Mouse (Mus musculus) ES-Bruce4 (cell line): ENCODE measurements at regions not wholly inside any gene's neighbourhood (a gene's known extent, or its start where the extent isn't known, plus 50 kb on each side); places are given as distances from the start of the nearest gene placed in this dataset.

Experiments used
- H3K27ac ChIP-seq: 2 replicates; pipeline ENCODE4 v1.5.1; 2012; ENCODE audit warnings: low read length, inconsistent platforms; ENCODE audit not compliant: insufficient read depth
- H3K27me3 ChIP-seq: 2 replicates; pipeline ENCODE4 v1.6.1; 2012; ENCODE audit warnings: mild to moderate bottlenecking, low read length, inconsistent platforms; ENCODE audit not compliant: control insufficient read depth, poor library complexity, insufficient read depth, severe bottlenecking
- H3K36me3 ChIP-seq: 2 replicates; pipeline ENCODE4 v1.6.1; 2012; ENCODE audit warnings: inconsistent platforms, mild to moderate bottlenecking, low read length, moderate library complexity; ENCODE audit not compliant: control insufficient read depth, poor library complexity, insufficient read depth, severe bottlenecking
- H3K4me1 ChIP-seq: one replicate; pipeline ENCODE4 v1.8.1; 2011; ENCODE audit warnings: low read length; ENCODE audit not compliant: control insufficient read depth, insufficient read depth
- H3K4me3 ChIP-seq: 2 replicates; pipeline ENCODE4 v1.5.1; 2011; ENCODE audit warnings: low read depth, mild to moderate bottlenecking, low read length
- H3K9ac ChIP-seq: 2 replicates; pipeline ENCODE4 v1.6.1; 2012; ENCODE audit warnings: low read depth, mild to moderate bottlenecking, inconsistent platforms; ENCODE audit not compliant: poor library complexity, severe bottlenecking
- H3K9me3 ChIP-seq: replicated peaks from 2 replicates; pipeline ENCODE4 v1.6.1; 2012; ENCODE audit warnings: mild to moderate bottlenecking, low read length, inconsistent platforms; ENCODE audit not compliant: control insufficient read depth, poor library complexity, insufficient read depth, severe bottlenecking
- CTCF ChIP-seq: IDR thresholded peaks from one replicate; pipeline ENCODE4 v1.8.1; 2011; ENCODE audit warnings: low read depth, low read length
- EP300 ChIP-seq: IDR thresholded peaks from 2 replicates; pipeline ENCODE4 v1.6.1; 2011; ENCODE audit warnings: low read depth, low read length; ENCODE audit not compliant: insufficient read depth
- POLR2A ChIP-seq: IDR thresholded peaks from one replicate; pipeline ENCODE4 v1.8.1; 2011; ENCODE audit warnings: low read length; ENCODE audit not compliant: insufficient read depth

DNA sequence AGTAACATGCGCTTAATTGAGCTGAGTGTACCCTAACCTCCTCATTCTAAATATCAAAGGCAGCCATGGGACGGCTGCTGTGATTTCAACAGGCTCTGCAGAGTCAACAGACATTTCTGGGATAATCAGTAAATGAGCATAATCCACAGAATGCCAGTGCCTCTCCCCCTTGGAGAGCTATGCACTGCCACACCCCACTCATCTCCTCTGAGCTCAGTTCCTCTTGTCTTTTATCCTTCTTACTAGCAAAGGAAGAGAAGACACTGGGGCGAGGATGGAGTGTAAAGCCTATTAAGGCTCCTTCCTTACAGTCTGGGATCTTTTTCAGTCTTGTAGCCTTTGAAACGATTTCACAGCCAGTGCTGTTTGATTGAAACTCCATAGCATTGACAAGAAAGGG, 90.9 kb downstream of the Kctd12 start:
- Histone ChIP-seq H3K9me3 (no peaks in the 10 kb centered on the region), H3K36me3 (no peaks in the 10 kb centered on the region), H3K4me1 (no peaks in the 10 kb centered on the region), H3K4me3 (no peak overlapping the region), H3K27me3 (no peaks in the 10 kb centered on the region; the same call in 1 of the 2 replicates), H3K27ac (no peak overlapping the region), H3K9ac (no peak overlapping the region)
- no peak for TF ChIP-seq CTCF
- no peak for TF ChIP-seq POLR2A
- TF ChIP-seq EP300: no peak

DNA sequence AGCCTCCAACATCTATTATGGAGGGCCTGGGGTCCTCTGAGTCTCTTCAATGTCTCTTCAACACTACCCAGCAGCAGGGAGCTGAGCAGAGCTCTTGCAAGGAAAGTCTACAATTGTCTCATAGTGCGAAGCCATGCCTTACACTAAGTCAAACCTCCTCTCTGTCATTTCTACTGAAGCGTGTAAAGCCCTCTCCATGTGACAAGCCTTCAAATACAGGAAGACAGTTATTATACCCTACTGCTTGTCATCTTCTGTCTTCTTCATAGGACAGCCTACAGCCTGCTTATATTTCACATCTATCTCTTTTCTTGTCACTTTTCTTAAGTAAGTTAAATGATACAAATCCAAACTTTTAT, 97.2 kb downstream of the Kctd12 start:
- TF ChIP-seq POLR2A (no peak), CTCF (no peak), EP300 (no peak)
- no peak overlapping the region for H3K9ac ChIP-seq
- no peak overlapping the region for H3K27ac ChIP-seq
- no peaks in the 10 kb centered on the region for H3K4me1 ChIP-seq
- no peaks in the 10 kb centered on the region for H3K9me3 ChIP-seq
- no peak overlapping the region for H3K4me3 ChIP-seq
- no peaks in the 10 kb centered on the region for H3K27me3 ChIP-seq
- no peaks in the 10 kb centered on the region for H3K36me3 ChIP-seq

DNA sequence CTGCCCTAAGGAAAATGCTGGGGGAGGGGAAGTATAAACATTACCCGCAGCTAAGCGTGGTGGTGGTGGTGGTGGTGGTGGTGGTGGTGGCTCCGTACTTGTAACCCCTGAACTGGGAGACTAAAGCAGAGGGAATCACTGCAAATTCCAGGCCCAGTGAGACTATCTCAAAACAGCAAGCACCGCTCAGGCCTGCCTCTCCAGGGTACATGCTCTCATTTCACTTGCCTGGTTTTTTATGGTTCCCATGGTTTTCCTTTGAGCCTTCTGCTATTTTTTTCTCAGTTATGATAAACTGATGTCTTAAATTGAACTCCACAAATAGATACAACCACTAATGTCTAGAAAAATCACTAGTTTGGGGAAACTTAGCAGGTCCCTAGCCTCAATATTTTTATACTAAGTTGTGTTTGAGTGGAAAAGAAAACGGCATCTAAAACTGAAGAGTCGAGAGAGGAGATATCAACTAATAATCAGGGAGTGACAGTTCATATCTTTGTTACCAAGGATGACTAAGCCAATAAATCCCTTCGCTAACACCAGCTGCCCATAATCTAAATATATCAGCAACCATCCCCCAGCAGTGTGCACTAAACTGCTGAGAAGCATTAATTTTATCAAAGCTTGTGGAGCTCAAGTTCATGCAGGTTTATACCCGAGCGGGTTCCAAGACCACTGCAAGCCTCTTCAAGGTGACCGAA, 97.7 kb downstream of the Kctd12 start:
- no peak for TF ChIP-seq EP300
- no peak for TF ChIP-seq CTCF
- TF ChIP-seq POLR2A: no peak
- Histone ChIP-seq H3K9ac (no peak overlapping the region), H3K27me3 (no peaks in the 10 kb centered on the region), H3K4me1 (no peaks in the 10 kb centered on the region), H3K4me3 (no peak overlapping the region), H3K9me3 (no peaks in the 10 kb centered on the region), H3K27ac (no peak overlapping the region), H3K36me3 (no peaks in the 10 kb centered on the region)

DNA sequence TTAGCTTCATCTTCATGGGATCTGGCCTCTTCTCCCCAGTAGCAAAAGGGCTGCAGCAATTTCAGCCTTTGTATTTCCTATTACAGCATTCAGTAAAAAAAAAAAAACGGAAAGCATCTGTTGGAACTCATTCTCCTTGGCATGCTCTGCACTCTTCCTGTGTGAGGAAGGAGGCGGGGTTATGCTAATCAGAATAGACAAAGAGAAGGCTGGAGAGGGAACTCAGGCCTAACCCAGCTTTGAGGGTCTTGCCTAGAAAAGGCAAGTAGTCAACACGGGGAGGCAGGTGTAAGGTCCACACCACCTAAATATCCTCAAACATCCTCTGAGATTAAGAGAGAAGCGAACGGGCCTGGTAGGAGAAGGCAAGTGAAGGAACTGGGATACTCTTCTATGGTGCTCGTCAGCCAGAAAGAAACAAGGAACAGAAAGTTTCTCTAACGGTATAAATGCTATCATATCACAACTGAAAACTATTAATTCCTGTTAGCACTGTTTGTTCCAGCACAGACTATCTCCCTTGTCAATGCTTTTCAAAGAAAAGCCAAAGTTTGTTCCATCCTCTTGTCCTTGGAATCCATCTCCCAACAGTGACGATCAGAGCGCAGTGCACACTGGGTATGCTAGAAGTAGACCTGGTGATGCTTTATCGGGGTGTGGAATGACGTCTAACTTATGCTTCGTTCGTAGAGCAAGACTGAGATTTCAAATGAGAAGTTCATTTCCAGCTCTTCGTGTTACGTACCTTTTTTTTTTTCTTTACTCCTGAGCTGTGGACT, 98.9 kb downstream of the Kctd12 start:
- H3K27ac ChIP-seq: no peak overlapping the region
- no peaks in the 10 kb centered on the region for H3K4me1 ChIP-seq
- H3K9ac ChIP-seq: no peak overlapping the region
- H3K27me3 ChIP-seq: no peaks in the 10 kb centered on the region
- no peaks in the 10 kb centered on the region for H3K36me3 ChIP-seq
- no peak for TF ChIP-seq CTCF
- TF ChIP-seq POLR2A: no peak
- no peak for TF ChIP-seq EP300
- no peaks in the 10 kb centered on the region for H3K9me3 ChIP-seq
- no peak overlapping the region for H3K4me3 ChIP-seq

DNA sequence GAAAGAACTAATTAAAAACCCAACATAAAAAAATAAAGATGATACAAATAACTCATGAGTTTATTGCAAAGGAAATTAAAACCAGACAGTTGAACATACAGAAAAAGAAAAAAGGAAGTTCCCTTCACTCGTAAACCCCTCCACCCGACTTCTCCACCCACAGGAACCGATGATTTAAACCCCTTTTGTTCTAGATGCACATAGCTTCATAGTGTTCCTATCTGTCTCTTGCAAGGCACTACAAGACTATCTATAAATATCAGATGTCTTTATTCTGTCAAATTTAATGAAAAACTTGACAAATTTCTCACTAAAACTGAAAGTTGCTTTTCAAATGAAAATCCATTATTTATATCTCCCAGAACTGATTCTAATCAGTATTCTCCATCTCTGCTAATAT, 100.2 kb downstream of the Kctd12 start:
- Histone ChIP-seq H3K27me3 (no peaks in the 10 kb centered on the region), H3K9ac (no peak overlapping the region), H3K4me1 (no peaks in the 10 kb centered on the region), H3K36me3 (no peaks in the 10 kb centered on the region), H3K27ac (no peak overlapping the region), H3K4me3 (no peak overlapping the region), H3K9me3 (no peaks in the 10 kb centered on the region)
- TF ChIP-seq EP300 (no peak), POLR2A (no peak), CTCF (no peak)

DNA sequence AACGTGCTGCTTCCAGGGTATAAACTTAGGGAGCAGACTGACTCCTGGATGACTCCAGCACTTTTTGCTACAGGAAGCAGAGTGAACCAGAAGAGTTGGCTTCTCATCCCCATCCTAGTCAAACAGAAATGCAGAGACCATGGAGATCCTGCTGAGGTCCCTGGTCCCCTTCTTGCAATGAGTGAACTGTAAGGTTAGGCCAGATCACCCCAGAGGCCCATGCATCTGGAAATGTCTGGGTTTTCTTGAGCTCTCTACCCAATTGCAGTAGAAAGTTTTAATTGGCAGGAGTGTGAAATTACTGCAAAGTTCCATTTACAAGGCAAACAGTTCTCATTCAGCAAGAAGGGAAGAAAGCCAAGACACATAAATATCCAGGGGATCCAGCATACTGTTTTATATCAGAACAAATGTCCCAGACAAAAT, 101.8 kb downstream of the Kctd12 start:
- Histone ChIP-seq H3K9ac (no peak overlapping the region), H3K27ac (no peak overlapping the region), H3K27me3 (no peaks in the 10 kb centered on the region), H3K36me3 (no peaks in the 10 kb centered on the region), H3K4me3 (no peak overlapping the region), H3K4me1 (no peaks in the 10 kb centered on the region), H3K9me3 (no peaks in the 10 kb centered on the region; the same call in 1 of the 2 replicates)
- TF ChIP-seq CTCF (no peak), POLR2A (no peak), EP300 (no peak)
